Mouse (Mus musculus): Measurements from ENCODE around the gene Brs3.

DNA sequence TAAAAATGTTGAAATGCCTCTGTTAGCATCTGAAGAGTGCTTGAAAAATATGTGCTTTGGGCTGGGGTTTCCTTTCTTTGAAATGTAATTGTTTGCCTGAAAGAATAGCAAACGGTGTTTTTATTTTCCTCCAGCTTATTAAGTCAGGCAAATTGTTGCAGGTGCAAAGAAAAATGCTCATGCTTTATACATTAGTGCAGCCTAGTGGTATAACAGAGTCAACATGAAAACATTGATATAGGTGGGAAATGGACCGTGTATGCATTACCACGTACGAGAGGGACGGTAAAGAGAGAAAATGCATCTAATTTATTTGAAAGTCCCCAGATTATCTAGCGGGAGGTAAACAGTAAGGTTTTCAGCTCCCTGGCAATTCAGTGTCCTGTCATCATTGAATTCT, 995 bp downstream of the Brs3 start:
- TF ChIP-seq CTCF (IDR thresholded peaks at IDR 0.05; ENCODE audit: insufficient read depth, low read depth, low read length) (no peak), POLR2A (IDR thresholded peaks at IDR 0.05; ENCODE audit: insufficient read depth, low read depth, low read length) (no peak)
